Comparison of ENCODE assay signal across 25 mouse cellular contexts in the genomic region with DNA sequence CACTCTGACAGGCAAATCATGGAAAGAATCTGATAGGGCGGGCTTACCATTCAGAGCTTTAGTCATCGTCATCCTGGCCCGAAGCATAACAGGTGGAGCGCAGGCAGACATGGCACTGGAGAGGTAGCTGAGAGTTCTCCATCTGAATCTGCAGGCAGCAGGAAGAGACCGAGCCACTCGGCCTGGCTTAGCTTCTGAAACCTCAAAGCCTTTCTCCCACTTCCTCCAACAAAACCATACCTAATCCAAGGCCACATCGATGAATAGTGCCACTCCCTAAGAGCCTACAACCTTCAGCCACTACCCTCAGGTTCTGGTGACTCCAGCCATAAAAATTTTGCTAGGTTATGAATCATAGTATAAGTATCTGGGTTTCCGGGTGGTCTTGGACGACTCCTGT. TPM values are rescaled to one million over a fixed set of nuclear protein-coding genes. Genes with fewer than 3 reads are reported as not detected.
A peak's percentile ranks its signal among the peaks of the same experiment; 100 is the strongest.
DNase-seq lines count a peak whose midpoint lies in the region; ATAC-seq and TF ChIP-seq lines count a peak whose summit lies in the region.
"Had no signal": no experiment of that assay in that cellular context is flagged by ENCODE, and none has a peak within 500 bp of the region (broad histone marks: within the 10 kb centered on the region; RNA-seq: fewer than 3 reads in every experiment).

No protein-coding gene starts in this region.

- no peak overlapping the region for H3K4me3 ChIP-seq in C2C12 (ENCODE audit: insufficient read depth, poor library complexity, severe bottlenecking)
- H3K4me3 ChIP-seq in intestine, embryonic 16.5 days (ENCODE audit: low read length), result no peak overlapping the region
- H3K4me3 ChIP-seq in stomach, embryonic 16.5 days (replicated peaks; ENCODE audit: low read length), result no peak overlapping the region
- no peak overlapping the region for H3K4me3 ChIP-seq in hindbrain, embryonic 14.5 days (replicated peaks; ENCODE audit: low read length)
- H3K4me3 ChIP-seq in lung, adult 2 months (replicated peaks; ENCODE audit: extremely low read depth, low read depth, low read length), result no peak overlapping the region
- H3K4me3 ChIP-seq: hindbrain, embryonic 12.5 days; lung, embryonic 15.5 days; neural tube, embryonic 13.5 days had no signal

- H3K4me2 ChIP-seq in intestine, embryonic 16.5 days (ENCODE audit: low read depth, low read length), result no peak overlapping the region
- no peak overlapping the region for H3K4me2 ChIP-seq in stomach, embryonic 16.5 days (ENCODE audit: low read depth, low read length)
- H3K4me2 ChIP-seq in hindbrain, embryonic 14.5 days (replicated peaks), result no peak overlapping the region
- H3K4me2 ChIP-seq: heart, embryonic 11.5 days; hindbrain, embryonic 12.5 days; lung, embryonic 15.5 days; midbrain, embryonic 11.5 days; neural tube, embryonic 13.5 days had no signal

- no peak for TF ChIP-seq POLR2A in brain, embryonic 14.5 days (IDR thresholded peaks at IDR 0.05; ENCODE audit: borderline replicate concordance, extremely low read depth, insufficient read depth, insufficient read length, poor library complexity, severe bottlenecking)
- TF ChIP-seq POLR2A in lung, adult 2 months (IDR thresholded peaks at IDR 0.05; ENCODE audit: borderline replicate concordance, extremely low read depth, low read depth, low read length), result no peak

- H3K9me3 ChIP-seq in intestine, embryonic 16.5 days (ENCODE audit: control insufficient read depth, low read length), result peaks cover 2% of the 10 kb centered on the region; the same call in 1 of the 2 replicates
- no peaks in the 10 kb centered on the region for H3K9me3 ChIP-seq in stomach, embryonic 16.5 days (replicated peaks; ENCODE audit: control insufficient read depth, low read length)
- H3K9me3 ChIP-seq in hindbrain, embryonic 14.5 days (ENCODE audit: control insufficient read depth, low read length), result no peaks in the 10 kb centered on the region
- H3K9me3 ChIP-seq: lung, embryonic 15.5 days; neural tube, embryonic 13.5 days had no signal

- peak; percentile 14 for DNase-seq in brain, embryonic 14.5 days (ENCODE audit: low read depth)
- no peak for DNase-seq in hindbrain, embryonic 14.5 days (ENCODE audit: low spot score)
- no peak for DNase-seq in lung, adult 2 months
- no peak for DNase-seq in frontal cortex, postnatal 25 days (ENCODE audit: low spot score in 2 of 2)
- DNase-seq in right cerebral cortex, adult 2 months (ENCODE audit: low spot score in 2 of 2), result no peak
- DNase-seq: adrenal gland, adult 8-10 months; cerebellum, adult 18-20 months; cerebellum, postnatal 14 days; gastrocnemius, postnatal 25 days; heart, adult 18-20 months; heart, postnatal 36 days; kidney, adult 2 months; kidney, postnatal 36 days; liver; lung, postnatal 36 days; spleen, adult 18-20 months had no signal

- peaks cover 54% of the 10 kb centered on the region for H3K79me3 ChIP-seq in C2C12 (ENCODE audit: low read depth)

- peaks cover 10% of the 10 kb centered on the region for H3K36me3 ChIP-seq in C2C12 (ENCODE audit: control insufficient read depth, insufficient read depth)
- H3K36me3 ChIP-seq in intestine, embryonic 16.5 days (ENCODE audit: control insufficient read depth, insufficient read depth, low read length), result no peaks in the 10 kb centered on the region; the same call in 1 of the 2 replicates
- 0 out of 2 replicates have a peak, but pooled peaks cover 3% of the 10 kb centered on the region for H3K36me3 ChIP-seq in stomach, embryonic 16.5 days (ENCODE audit: control insufficient read depth, insufficient read depth, low read length)
- H3K36me3 ChIP-seq in hindbrain, embryonic 14.5 days (replicated peaks; ENCODE audit: control insufficient read depth, insufficient read depth), result no peaks in the 10 kb centered on the region
- H3K36me3 ChIP-seq: lung, embryonic 15.5 days had no signal

- H3ac ChIP-seq in C2C12 (ENCODE audit: control insufficient read depth, insufficient read length, low read depth), result no peak overlapping the region

- no peaks in the 10 kb centered on the region for H3K27me3 ChIP-seq in C2C12 (ENCODE audit: control insufficient read depth, insufficient read depth, insufficient read length)
- H3K27me3 ChIP-seq in intestine, embryonic 16.5 days (replicated peaks; ENCODE audit: control insufficient read depth, insufficient read depth, low read length), result no peaks in the 10 kb centered on the region
- no peaks in the 10 kb centered on the region for H3K27me3 ChIP-seq in stomach, embryonic 16.5 days (ENCODE audit: control insufficient read depth, insufficient read depth, low read length)
- H3K27me3 ChIP-seq in hindbrain, embryonic 14.5 days (ENCODE audit: control insufficient read depth, insufficient read depth, low read length), result no peaks in the 10 kb centered on the region
- H3K27me3 ChIP-seq: hindbrain, embryonic 12.5 days; lung, embryonic 15.5 days; neural tube, embryonic 13.5 days had no signal

- H3K4me1 ChIP-seq in intestine, embryonic 16.5 days (ENCODE audit: control insufficient read depth, insufficient read depth, low read length), result peaks cover 39% of the 10 kb centered on the region
- H3K4me1 ChIP-seq in stomach, embryonic 16.5 days (ENCODE audit: control insufficient read depth, insufficient read depth, low read length), result peaks cover 27% of the 10 kb centered on the region
- H3K4me1 ChIP-seq in hindbrain, embryonic 14.5 days (replicated peaks; ENCODE audit: control insufficient read depth, insufficient read depth, low read length), result peaks cover 21% of the 10 kb centered on the region
- H3K4me1 ChIP-seq in lung, adult 2 months (ENCODE audit: control insufficient read depth, insufficient read depth, low read length), result peaks cover 6% of the 10 kb centered on the region

- TF ChIP-seq CTCF in C2C12 (IDR thresholded peaks at IDR 0.05; ENCODE audit: control insufficient read depth, insufficient read depth, insufficient read length), result no peak
- TF ChIP-seq CTCF in brain, embryonic 14.5 days (IDR thresholded peaks at IDR 0.05; ENCODE audit: borderline replicate concordance, extremely low read depth, insufficient read depth, insufficient read length), result no peak
- TF ChIP-seq CTCF in lung, adult 2 months (IDR thresholded peaks at IDR 0.05; ENCODE audit: insufficient read depth, low read length), result no peak

- H3K79me2 ChIP-seq in C2C12 (ENCODE audit: control insufficient read depth, insufficient read depth), result peaks cover 89% of the 10 kb centered on the region

- 56% methylated on average over 9 of the region's 9 CpGs for WGBS in intestine, embryonic 16.5 days
- WGBS in stomach, embryonic 16.5 days, result 71% methylated on average over 9 of the region's 9 CpGs
- 86% methylated on average over 9 of the region's 9 CpGs for WGBS in hindbrain, embryonic 14.5 days
- 65% methylated on average over 9 of the region's 9 CpGs for WGBS in lung, adult 2 months

- peak overlapping the region; percentile 44 for H3K27ac ChIP-seq in intestine, embryonic 16.5 days (ENCODE audit: low read length)
- peak overlapping the region; percentile 29; the same call in 1 of the 2 replicates for H3K27ac ChIP-seq in stomach, embryonic 16.5 days (ENCODE audit: low read length)
- no peak overlapping the region for H3K27ac ChIP-seq in hindbrain, embryonic 14.5 days
- H3K27ac ChIP-seq: hindbrain, embryonic 12.5 days; liver, embryonic 14.5 days; lung, embryonic 15.5 days; neural tube, embryonic 13.5 days had no signal

- ATAC-seq in intestine, embryonic 16.5 days, result peak; percentile 59
- peak; percentile 52; the same call in 1 of the 2 replicates for ATAC-seq in stomach, embryonic 16.5 days (ENCODE audit: insufficient read depth, low FRiP score)
- no peak for ATAC-seq in hindbrain, embryonic 14.5 days (ENCODE audit: low FRiP score)

- H3K9ac ChIP-seq in intestine, embryonic 16.5 days (ENCODE audit: low read depth, low read length), result no peak overlapping the region
- no peak overlapping the region for H3K9ac ChIP-seq in stomach, embryonic 16.5 days (ENCODE audit: low read length)
- H3K9ac ChIP-seq in hindbrain, embryonic 14.5 days, result no peak overlapping the region
- H3K9ac ChIP-seq: hindbrain, embryonic 12.5 days; liver, embryonic 14.5 days; lung, embryonic 15.5 days; neural tube, embryonic 13.5 days had no signal

TF ChIP-seq in C2C12, 6 proteins besides CTCF, POLR2A, EP300 and RAD21:
- TF ChIP-seq USF1 (IDR thresholded peaks at IDR 0.05; ENCODE audit: low read depth) (no peak), MYOD1 (IDR thresholded peaks at IDR 0.05; ENCODE audit: control insufficient read depth, insufficient read length, low read depth) (peak; percentile 82), FOSL1 (IDR thresholded peaks at IDR 0.05; ENCODE audit: insufficient read depth, low read length, poor library complexity, severe bottlenecking) (peak; percentile 63)
TF ChIP-seq in C2C12: peak in this region for 2.

RNA-seq across cellular contexts. Expression of gene Usp6nl, which starts 27.7 kb away (rescaled TPM):
- 6.1 TPM for polyA plus RNA-seq in C2C12 (2012; fragmentation: generic; extraction: Trizol)
- 12.4 and 17.9 TPM in 2 replicates for polyA plus RNA-seq in brain, embryonic 14.5 days (2012; rRNA removed)
- polyA plus RNA-seq in intestine, embryonic 16.5 days (2015; fragmentation: Nextera tagmentation; extraction: Ambion mirVana), result 7.8 and 8.4 TPM in 2 replicates
- 9.4 and 10.4 TPM in 2 replicates for polyA plus RNA-seq in stomach, embryonic 16.5 days (2015; fragmentation: Nextera tagmentation; extraction: Ambion mirVana)
- polyA plus RNA-seq in hindbrain, embryonic 14.5 days (2014; fragmentation: Nextera tagmentation; extraction: Ambion mirVana), result 9.5 and 9.9 TPM in 2 replicates
- polyA plus RNA-seq in lung, adult 2 months (2012; rRNA removed), result 7.9 and 19.9 TPM in 2 replicates
